Mouse (Mus musculus) heart, embryonic 10.5 days (tissue): ENCODE results near the gene Pnpla6. TPM values are rescaled to one million over a fixed set of nuclear protein-coding genes. Genes with fewer than 3 reads are reported as not detected.

Experiments
- DNase-seq: peaks from one replicate; pipeline ENCODE4 v3.0.0-alpha.2; 2017; ENCODE audit warnings: low spot score
- H3K27ac ChIP-seq: fragments of 300-500 bp; sonication (generic); 2 replicates; pipeline ENCODE4 v1.5.1; 2016; ENCODE audit warnings: mild to moderate bottlenecking
- H3K27me3 ChIP-seq: fragments of 300-500 bp; sonication (generic); 2 replicates; pipeline ENCODE4 v1.6.1; 2016; ENCODE audit warnings: mild to moderate bottlenecking; ENCODE audit not compliant: poor library complexity, insufficient read depth, severe bottlenecking
- H3K36me3 ChIP-seq: fragments of 300-500 bp; sonication (generic); 2 replicates; pipeline ENCODE4 v1.6.1; 2016; ENCODE audit warnings: mild to moderate bottlenecking, moderate library complexity
- H3K4me1 ChIP-seq: fragments of 300-500 bp; sonication (generic); 2 replicates; pipeline ENCODE4 v1.6.1; 2016; ENCODE audit warnings: mild to moderate bottlenecking
- H3K4me3 ChIP-seq: fragments of 300-500 bp; sonication (generic); 2 replicates; pipeline ENCODE4 v1.5.1; 2016; ENCODE audit warnings: mild to moderate bottlenecking, moderate library complexity
- H3K9me3 ChIP-seq: fragments of 300-500 bp; sonication (generic); 2 replicates; pipeline ENCODE4 v1.6.1; 2016; ENCODE audit warnings: mild to moderate bottlenecking, moderate library complexity
- WGBS: fragments of 180-500 bp; shearing (Covaris S2); methylation state at CpG from one replicate; pipeline ENCODE4 v1.1.7; 2016; 5-methylcytosine and 5-hydroxymethylcytosine counted together
- polyA plus RNA-seq: library from polyadenylated mRNA; unstranded; fragments of >200 nt; fragmentation: Nextera tagmentation; extraction: Ambion mirVana; gene quantifications from 2 replicates; pipeline ENCODE4 v1.2.1, GENCODE M21; 2016

Gene Pnpla6
- polyA plus RNA-seq, 1 experiment from 2014 or later: 19.7 TPM

DNA sequence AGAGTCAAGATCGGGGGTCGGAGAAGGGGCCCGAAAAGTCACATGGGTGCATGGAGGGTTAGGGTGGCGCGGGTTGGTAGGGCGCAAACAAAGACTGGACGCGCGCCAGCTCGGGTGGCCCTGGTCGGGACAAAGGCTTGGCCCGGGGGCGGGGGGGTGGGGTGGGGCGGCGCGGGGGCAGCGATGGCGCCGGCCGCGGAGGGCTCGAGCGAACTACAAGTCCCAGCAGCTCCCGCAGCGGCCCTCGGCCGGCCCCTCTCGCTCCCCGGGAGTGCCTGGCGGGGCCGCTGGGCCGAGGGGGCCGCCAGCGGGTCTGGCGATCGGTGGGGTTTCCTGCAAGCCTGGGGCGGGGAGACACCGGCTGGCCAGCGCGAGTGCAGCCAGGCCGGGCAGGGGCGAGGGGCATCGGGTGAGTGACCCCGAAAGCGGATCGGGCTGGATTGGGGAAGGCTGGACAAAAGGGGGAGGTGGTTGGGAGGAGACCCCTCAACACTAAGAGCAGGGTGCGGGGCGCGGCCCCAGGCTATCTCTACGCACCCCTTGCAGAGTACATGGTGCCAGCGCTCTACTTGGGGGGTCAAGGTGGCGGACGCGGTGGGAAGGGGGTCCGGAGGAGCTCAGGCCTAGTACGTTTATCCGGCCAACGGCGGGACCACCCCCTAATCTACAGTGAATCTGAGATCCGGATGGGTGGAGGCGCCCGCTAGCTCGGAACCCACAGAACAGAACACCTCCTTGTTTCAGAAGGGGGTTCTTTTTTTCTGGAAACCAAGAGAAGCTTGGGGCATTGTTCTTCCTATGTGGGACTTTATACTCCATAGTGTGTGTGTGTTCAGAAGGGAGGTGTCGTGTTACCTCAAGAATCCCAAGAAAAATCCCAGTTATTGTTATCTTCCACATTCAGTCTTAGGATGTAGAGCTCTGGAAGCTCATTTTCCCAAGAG is 22.0 kb upstream of the Pnpla6 start, which contains the start of gene Zfp358:
Gene Zfp358, plus strand, starts transcription at position 238 of the 944 bp plus-strand sequence.
- Histone ChIP-seq H3K27ac (peak within 1 kb of the TSS; percentile 98), H3K4me1 (peaks cover 16% of the 10 kb centered on the region), H3K27me3 (no peaks in the 10 kb centered on the region), H3K4me3 (peak within 1 kb of the TSS; percentile 96), H3K36me3 (peaks cover 30% of the 10 kb centered on the region), H3K9me3 (no peaks in the 10 kb centered on the region)
- DNase-seq: peak; percentile 90
- 1% methylated on average over 54 of the region's 64 CpGs for WGBS

DNA sequence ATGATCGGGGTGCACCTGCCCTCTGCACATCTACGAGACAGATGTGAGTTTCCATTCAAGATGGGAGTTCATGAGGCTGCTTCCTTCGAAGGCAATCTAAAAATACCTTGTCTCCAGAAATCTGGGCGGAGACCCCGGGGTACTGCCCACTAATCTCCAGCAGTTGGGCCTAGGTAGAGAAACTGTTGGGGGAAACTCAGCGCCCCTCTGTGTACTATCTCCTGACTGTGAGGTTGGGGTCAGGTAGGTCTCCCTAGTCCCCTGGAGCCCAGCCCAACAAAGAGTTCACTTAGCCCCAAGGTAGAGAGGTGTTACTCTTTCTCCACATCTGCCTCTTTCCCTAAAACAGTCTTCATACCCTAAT is 21.4 kb upstream of the Pnpla6 start:
- Histone ChIP-seq H3K4me3 (peak overlapping the region; percentile 96), H3K27me3 (no peaks in the 10 kb centered on the region), H3K9me3 (no peaks in the 10 kb centered on the region), H3K36me3 (peaks cover 30% of the 10 kb centered on the region), H3K27ac (peak overlapping the region; percentile 98), H3K4me1 (peaks cover 16% of the 10 kb centered on the region)
- 34% methylated on average over 6 of the region's 6 CpGs for WGBS
- no peak for DNase-seq

DNA sequence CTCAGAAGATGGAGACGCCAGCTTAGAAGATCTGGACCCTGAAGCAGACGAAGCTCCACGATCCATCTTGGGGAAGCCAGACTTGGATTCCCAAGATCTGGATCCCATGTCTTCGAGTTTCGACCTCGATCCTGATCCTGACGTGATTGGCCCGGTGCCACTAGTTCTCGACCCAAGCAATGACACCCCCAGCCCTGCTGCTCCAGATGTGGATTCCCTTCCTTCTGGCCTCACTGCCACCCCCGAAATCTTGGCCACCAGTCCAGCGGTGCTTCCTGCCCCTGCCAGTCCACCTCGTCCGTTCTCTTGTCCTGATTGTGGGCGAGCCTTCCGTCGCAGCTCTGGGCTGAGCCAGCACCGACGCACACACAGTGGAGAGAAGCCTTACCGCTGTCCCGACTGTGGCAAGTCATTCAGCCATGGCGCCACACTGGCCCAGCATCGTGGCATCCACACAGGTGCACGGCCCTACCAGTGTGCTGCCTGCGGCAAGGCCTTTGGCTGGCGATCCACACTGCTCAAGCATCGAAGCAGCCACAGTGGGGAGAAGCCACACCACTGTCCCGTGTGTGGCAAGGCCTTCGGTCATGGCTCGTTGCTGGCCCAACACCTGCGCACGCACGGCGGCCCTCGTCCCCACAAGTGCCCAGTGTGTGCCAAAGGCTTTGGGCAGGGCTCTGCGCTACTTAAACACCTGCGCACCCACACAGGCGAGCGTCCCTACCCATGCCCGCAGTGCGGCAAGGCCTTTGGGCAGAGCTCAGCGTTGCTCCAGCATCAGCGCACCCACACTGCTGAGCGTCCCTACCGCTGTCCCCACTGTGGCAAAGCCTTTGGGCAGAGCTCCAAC is 19.4 kb upstream of the Pnpla6 start:
- 92% methylated on average over 44 of the region's 44 CpGs for WGBS
- peaks cover 30% of the 10 kb centered on the region for H3K36me3 ChIP-seq
- H3K27me3 ChIP-seq: no peaks in the 10 kb centered on the region
- no peak for DNase-seq
- H3K4me3 ChIP-seq: 0 out of 2 replicates have a peak overlapping the region, but pooled peaks have one; percentile 18
- H3K9me3 ChIP-seq: no peaks in the 10 kb centered on the region
- H3K27ac ChIP-seq: no peak overlapping the region
- H3K4me1 ChIP-seq: peaks cover 16% of the 10 kb centered on the region

DNA sequence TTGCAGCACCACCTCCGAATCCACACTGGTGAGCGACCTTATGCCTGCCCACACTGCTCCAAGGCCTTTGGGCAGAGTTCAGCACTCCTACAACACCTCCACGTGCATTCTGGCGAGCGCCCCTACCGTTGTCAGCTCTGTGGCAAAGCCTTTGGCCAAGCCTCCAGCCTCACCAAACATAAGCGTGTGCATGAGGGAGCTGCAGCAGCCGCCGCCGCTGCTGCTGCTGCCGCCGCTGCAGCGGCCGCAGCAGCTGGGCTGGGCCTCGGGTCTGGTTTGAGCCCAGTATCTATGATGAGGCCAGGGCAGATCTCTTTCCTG is 18.8 kb upstream of the Pnpla6 start:
- no peak for DNase-seq
- H3K36me3 ChIP-seq: peaks cover 30% of the 10 kb centered on the region
- no peak overlapping the region for H3K4me3 ChIP-seq
- WGBS: 88% methylated on average over 15 of the region's 15 CpGs
- no peaks in the 10 kb centered on the region for H3K27me3 ChIP-seq
- no peak overlapping the region for H3K27ac ChIP-seq
- peaks cover 21% of the 10 kb centered on the region for H3K4me1 ChIP-seq
- H3K9me3 ChIP-seq: no peaks in the 10 kb centered on the region

DNA sequence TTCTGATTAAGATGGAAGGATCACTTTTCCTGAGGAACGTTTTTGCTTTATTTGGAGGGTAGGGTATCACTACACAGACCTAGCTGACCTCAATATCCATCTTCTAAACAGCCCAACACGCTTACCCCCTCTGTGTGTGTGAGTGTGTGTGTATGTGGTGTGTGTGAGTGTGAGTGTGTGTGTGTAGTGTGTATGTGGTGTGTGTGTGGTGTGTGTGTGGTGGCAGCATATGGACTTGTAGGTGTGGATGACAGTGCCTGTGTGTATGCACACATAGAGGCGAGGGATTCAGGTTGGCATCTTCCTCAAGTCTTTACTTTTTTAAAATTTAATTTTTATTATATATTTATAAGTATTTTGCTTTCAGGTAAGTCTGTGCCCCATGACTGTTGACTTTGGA is 16.6 kb upstream of the Pnpla6 start:
- Histone ChIP-seq H3K4me3 (no peak overlapping the region), H3K9me3 (no peaks in the 10 kb centered on the region), H3K27ac (no peak overlapping the region), H3K36me3 (peaks cover 30% of the 10 kb centered on the region), H3K27me3 (no peaks in the 10 kb centered on the region), H3K4me1 (peaks cover 30% of the 10 kb centered on the region)
- DNase-seq: no peak
- 86% methylated on average over 3 of the region's 3 CpGs for WGBS

DNA sequence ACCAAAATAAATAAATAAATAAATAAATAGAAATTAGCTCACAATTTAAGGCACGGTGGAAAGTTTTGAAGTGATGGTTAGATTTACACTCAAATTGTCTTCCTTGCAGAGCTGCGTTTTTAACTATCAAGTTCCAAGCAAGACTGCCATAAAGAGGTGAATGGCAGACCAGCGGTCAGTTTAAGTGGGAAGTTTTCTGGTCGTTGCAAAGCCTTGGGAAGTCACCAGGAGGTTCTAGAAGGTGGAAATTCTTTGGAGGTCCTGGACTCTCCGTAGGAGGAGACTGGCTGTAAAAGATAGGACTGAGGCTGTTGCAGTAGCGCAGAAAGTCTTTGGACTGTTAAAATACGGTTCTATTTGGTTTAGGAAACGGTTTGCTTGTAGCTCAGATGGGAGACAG is 15.4 kb upstream of the Pnpla6 start:
- H3K4me1 ChIP-seq: peaks cover 19% of the 10 kb centered on the region
- H3K9me3 ChIP-seq: no peaks in the 10 kb centered on the region
- no peaks in the 10 kb centered on the region for H3K27me3 ChIP-seq
- WGBS: 8% methylated on average over 8 of the region's 8 CpGs
- H3K27ac ChIP-seq: peak overlapping the region; percentile 95
- peaks cover 32% of the 10 kb centered on the region for H3K36me3 ChIP-seq
- peak overlapping the region; percentile 86 for H3K4me3 ChIP-seq
- DNase-seq: no peak

DNA sequence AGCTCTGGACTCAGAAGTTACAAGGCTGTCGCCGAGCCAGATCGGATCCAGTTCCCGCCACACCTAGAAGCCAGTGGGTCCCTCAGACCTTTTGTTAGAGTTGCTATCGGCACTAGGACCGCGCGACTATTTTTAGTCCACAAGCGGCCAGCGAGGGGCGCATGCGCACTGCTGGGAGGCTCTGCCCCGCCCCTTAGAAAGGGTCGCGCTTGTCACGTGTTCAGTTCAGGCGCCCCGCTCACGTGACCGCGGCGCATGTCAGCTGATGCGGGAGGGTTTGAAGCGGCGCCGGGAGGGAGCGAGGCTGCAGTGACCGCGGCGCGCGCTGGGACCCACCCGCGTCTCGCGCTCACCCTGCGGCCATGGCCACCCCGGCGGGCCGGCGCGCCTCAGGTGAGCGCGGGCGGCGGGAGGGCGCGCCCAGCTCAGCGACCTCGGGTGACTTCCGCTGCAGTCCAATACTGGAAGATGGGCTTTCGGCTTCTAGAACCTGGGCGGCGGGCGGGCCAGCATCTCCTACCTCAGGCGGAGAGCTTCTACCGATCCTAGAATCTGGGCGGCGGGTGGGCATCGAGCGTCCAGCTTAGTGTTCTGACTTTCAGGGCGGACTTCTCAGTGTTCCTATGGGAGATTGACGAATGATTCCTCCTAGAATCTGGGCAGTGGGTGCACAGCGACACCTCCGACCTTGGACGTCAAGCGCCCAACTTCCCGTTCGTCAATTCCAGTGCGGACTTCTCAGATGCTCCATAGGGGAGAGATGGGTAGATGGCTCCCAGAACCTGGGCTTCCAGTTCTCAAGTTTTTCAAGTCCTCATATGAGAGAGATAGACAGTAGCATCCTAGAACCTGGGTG is 14.7 kb upstream of the Pnpla6 start, which contains the start of gene Mcoln1:
Gene Mcoln1, plus strand, starts transcription at position 223 of the 856 bp plus-strand sequence.
- Histone ChIP-seq H3K27ac (peak within 1 kb of the TSS; percentile 95), H3K27me3 (no peaks in the 10 kb centered on the region)

DNA sequence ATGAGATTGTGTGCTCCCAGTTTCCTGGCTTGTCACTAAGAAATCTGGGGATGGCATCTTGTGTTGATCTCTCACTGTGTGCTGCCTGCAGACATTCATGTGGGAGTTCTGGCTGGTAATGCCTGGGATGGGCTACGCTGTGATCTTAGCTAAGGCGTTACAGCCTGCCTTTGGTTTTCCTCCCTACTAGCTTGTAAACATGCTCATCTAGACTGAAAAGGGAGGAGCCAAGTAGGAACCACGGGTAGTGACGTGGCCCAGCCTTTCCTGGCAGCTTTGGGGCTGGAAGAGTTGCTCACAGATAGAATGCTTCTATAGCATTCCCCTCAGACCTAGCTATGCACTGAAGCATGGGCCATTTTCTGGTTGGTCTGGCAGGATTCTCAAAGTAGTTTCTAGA is 13.0 kb upstream of the Pnpla6 start:
- no peak for DNase-seq
- no peak overlapping the region for H3K4me3 ChIP-seq
- H3K27me3 ChIP-seq: no peaks in the 10 kb centered on the region
- no peak overlapping the region for H3K27ac ChIP-seq
- H3K4me1 ChIP-seq: peaks cover 14% of the 10 kb centered on the region
- 74% methylated on average over 4 of the region's 4 CpGs for WGBS
- no peaks in the 10 kb centered on the region for H3K9me3 ChIP-seq
- H3K36me3 ChIP-seq: peaks cover 26% of the 10 kb centered on the region

More for the DNA sequence above, 14.7 kb upstream of the Pnpla6 start, which contains the start of gene Mcoln1:
- Histone ChIP-seq H3K36me3 (peaks cover 26% of the 10 kb centered on the region), H3K9me3 (no peaks in the 10 kb centered on the region), H3K4me3 (peak within 1 kb of the TSS; percentile 86), H3K4me1 (peaks cover 19% of the 10 kb centered on the region)
- under 1% methylated on average over 69 of the region's 70 CpGs for WGBS
- DNase-seq: peak; percentile 98

DNA sequence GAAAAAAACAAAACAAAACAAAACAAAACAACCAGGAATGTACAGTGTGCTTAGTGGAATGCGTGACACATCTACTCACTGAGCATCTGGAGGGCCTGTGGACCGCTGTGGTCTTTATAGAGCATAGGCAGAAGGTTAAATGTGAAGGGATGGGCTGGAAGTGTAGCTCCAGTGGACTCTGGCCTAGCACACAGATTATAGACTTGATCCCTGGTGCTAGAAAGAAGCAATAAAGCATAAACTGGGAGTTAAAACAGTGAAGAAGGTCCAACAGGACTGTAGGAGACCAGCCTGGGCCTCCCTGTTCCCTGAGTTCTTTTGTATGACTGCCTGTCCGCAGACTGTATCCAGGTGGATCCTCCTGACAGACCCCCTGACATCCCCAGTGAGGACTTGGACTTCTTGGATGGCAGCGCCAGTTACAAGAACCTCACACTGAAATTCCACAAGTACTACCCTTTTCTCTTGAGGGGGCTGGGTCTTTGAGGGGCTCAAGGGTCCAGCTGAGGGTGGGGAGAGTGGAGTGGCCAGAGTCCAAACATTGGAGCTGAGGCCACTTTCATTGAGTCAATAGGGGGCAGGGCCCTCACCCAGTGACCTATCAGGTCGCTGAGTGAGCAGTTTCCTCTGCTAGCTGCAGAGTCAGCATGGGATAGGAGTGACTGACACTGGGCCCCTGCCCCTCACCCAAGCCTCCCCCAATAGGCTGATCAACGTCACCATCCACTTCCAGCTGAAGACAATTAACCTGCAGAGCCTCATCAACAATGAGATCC is 7.0 kb upstream of the Pnpla6 start:
- no peaks in the 10 kb centered on the region for H3K27me3 ChIP-seq
- H3K27ac ChIP-seq: no peak overlapping the region
- peaks cover 79% of the 10 kb centered on the region for H3K36me3 ChIP-seq
- WGBS: 84% methylated on average over 6 of the region's 6 CpGs
- no peaks in the 10 kb centered on the region for H3K9me3 ChIP-seq
- DNase-seq: no peak
- H3K4me3 ChIP-seq: no peak overlapping the region
- H3K4me1 ChIP-seq: no peaks in the 10 kb centered on the region

DNA sequence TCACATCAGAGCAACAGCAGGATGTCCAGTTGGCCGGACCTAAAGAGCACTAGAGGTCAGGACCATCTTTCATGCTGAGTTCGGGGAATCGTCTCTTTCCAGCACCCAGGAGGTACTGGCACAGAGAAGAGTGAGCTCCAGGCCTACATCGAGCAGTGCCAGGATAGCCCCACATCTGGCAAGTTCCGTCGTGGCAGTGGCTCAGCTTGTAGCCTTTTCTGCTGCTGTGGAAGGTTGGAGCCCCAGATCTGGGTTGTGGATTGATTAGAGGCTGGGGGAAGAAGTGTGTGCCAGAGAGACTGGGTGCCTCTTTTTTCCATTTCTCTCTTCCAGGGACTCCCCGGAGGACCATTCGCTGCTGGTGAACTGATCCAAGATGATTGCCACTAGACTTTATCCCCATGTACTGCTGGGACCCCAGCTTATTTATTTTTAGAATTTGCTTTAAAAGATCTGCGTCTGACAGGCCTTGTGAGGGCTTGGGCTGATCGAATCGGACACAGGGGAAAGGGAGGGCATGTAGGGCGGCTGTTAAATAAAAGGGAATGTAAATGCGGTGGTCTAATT is 420 bp upstream of the Pnpla6 start:
- H3K36me3 ChIP-seq: peaks cover 47% of the 10 kb centered on the region
- DNase-seq: no peak
- peak overlapping the region; percentile 77 for H3K4me3 ChIP-seq
- peak overlapping the region; percentile 87 for H3K27ac ChIP-seq
- no peaks in the 10 kb centered on the region for H3K27me3 ChIP-seq
- peaks cover 10% of the 10 kb centered on the region; the same call in 1 of the 2 replicates for H3K4me1 ChIP-seq
- no peaks in the 10 kb centered on the region for H3K9me3 ChIP-seq
- WGBS: 34% methylated on average over 13 of the region's 13 CpGs

DNA sequence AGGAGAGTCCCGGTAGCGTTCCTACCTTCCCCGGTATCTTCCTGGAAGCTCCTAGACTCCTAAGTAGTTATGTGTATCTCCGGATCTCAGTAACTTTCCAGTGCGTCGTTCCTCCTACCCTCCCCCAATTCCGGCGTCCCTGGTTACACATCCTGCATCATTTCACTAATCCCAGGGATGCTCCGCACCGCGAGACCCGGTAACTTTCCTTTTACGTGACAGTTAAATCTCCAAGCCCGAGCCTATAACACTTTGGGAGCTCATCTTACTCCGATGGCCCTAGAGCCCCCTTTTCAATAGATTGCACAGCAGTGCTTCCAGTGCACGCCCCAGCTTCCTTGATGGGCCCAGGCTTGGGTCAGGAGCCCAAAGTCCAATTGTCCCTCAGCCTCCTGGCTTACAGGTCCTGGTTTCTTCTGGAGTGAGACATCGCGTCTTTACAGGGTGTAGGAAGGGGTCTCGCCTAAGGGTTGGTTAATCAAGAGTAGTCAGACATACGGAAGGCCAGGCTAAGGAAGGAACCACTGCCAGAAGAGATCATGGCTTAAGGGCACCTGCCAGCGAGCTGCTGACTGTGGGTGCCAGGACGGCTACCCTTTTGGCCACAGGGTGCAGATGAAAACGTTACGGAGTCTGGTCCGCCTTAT is 710 bp downstream of the Pnpla6 start:
- Histone ChIP-seq H3K4me1 (peaks cover 10% of the 10 kb centered on the region; the same call in 1 of the 2 replicates), H3K27me3 (no peaks in the 10 kb centered on the region), H3K36me3 (peaks cover 36% of the 10 kb centered on the region), H3K27ac (peak overlapping the region; percentile 87), H3K4me3 (peak overlapping the region; percentile 77), H3K9me3 (no peaks in the 10 kb centered on the region)
- WGBS: under 1% methylated on average over 25 of the region's 25 CpGs
- no peak for DNase-seq
